11 mouse cellular contexts compared by ENCODE assay signal in the genomic region with DNA sequence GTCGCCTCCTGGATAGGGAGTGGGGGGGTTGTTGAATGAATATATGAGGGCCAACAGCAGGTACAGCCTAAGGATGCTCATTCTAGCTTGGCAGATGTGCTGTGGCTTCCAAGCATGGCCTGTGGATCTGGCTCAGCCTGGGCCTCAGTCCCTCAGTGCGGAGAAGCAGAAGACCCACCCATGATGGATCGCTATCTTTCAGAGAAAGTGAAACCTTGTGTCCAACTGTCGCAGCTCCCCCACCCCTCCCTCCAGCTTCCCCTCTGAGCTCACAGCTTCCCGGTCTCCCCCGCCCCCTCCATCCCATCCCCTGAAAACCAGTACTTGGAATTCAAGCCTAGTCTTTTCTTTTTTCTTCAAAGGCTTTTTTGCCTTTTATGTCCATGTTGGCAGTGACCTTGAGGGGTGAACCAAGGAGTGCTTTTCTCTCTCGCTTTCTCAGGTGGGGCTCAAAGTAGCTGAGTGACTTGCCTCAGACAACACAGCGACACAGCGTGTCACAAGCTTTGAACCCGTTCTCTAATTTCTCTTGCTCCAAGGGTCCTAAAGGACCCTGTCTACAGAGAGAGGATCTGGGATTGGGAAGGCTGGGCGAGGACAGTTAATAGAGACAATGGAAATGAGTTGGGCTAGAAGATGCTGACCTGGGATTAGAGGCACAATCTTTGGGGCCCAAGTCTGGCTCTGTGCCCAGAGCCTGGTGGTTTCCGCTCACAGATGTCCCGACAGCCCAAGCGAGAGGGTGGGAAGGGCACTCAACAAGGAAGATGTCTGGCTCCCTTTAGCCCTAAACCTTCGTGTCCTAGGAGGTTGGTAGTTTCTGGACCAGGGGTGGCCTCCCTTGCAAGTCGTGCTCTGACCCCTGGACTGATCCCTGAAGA. TPM values are rescaled to one million over a fixed set of nuclear protein-coding genes. Genes with fewer than 3 reads are reported as not detected.
DNase-seq lines count a peak whose midpoint lies in the region; ATAC-seq and TF ChIP-seq lines count a peak whose summit lies in the region.
"Had no signal": no experiment of that assay in that cellular context is flagged by ENCODE, and none has a peak within 500 bp of the region (broad histone marks: within the 10 kb centered on the region; RNA-seq: fewer than 3 reads in every experiment).

Gene Osm (plus strand): TSS at position 756 of the 881 bp plus-strand sequence.

- 79% methylated on average over 16 of the region's 16 CpGs for WGBS in embryonic facial prominence, embryonic 10.5 days

- no peaks in the 10 kb centered on the region for H3K36me3 ChIP-seq in E14TG2a.4 (ENCODE audit: insufficient read depth, low read length)
- H3K36me3 ChIP-seq in embryonic facial prominence, embryonic 10.5 days (replicated peaks) = no peaks in the 10 kb centered on the region
- H3K36me3 ChIP-seq: kidney, embryonic 15.5 days; limb, embryonic 12.5 days had no signal

- peaks cover 36% of the 10 kb centered on the region for H3K27me3 ChIP-seq in E14TG2a.4 (ENCODE audit: insufficient read depth, low read length)
- no peaks in the 10 kb centered on the region for H3K27me3 ChIP-seq in embryonic facial prominence, embryonic 10.5 days (replicated peaks; ENCODE audit: low read depth, poor library complexity, severe bottlenecking)
- H3K27me3 ChIP-seq: kidney, embryonic 15.5 days; limb, embryonic 12.5 days had no signal

- no peak within 1 kb of the TSS for H3K27ac ChIP-seq in embryonic facial prominence, embryonic 10.5 days (replicated peaks)
- H3K27ac ChIP-seq: kidney, embryonic 15.5 days; limb, embryonic 12.5 days had no signal

- no peak for TF ChIP-seq CTCF in E14TG2a.4 (conservative IDR thresholded peaks at IDR 0.05; ENCODE audit: low read length)

- DNase-seq in 416B (ENCODE audit: low read depth) = peak; percentile 94
- DNase-seq in naive thymus-derived CD4-positive, alpha-beta T cell, adult 2 months (ENCODE audit: low read depth) = peak; percentile 79
- no peak for DNase-seq in layer of hippocampus, postnatal 36 days
- DNase-seq in embryonic facial prominence, embryonic 10.5 days (ENCODE audit: low spot score) = no peak
- DNase-seq in adrenal gland, postnatal 25 days = no peak
- no peak for DNase-seq in kidney, adult 11 months
- DNase-seq: gastrocnemius, postnatal 25 days had no signal

- H3K4me1 ChIP-seq in E14TG2a.4 (replicated peaks; ENCODE audit: low read depth, low read length) = peaks cover 75% of the 10 kb centered on the region
- H3K4me1 ChIP-seq in embryonic facial prominence, embryonic 10.5 days = no peaks in the 10 kb centered on the region; the same call in 1 of the 2 replicates
- H3K4me1 ChIP-seq: kidney, embryonic 15.5 days; limb, embryonic 12.5 days had no signal

- ATAC-seq in granulocyte monocyte progenitor cell, adult 5-6 weeks (replicated peaks; ENCODE audit: poor library complexity, severe bottlenecking) = peak; percentile 4; the same call in 1 of the 2 replicates

- no peaks in the 10 kb centered on the region for H3K9me3 ChIP-seq in E14TG2a.4 (ENCODE audit: low read length)
- no peaks in the 10 kb centered on the region for H3K9me3 ChIP-seq in embryonic facial prominence, embryonic 10.5 days
- H3K9me3 ChIP-seq: kidney, embryonic 15.5 days; limb, embryonic 12.5 days had no signal

- peak within 1 kb of the TSS; percentile 59 for H3K4me3 ChIP-seq in E14TG2a.4 (replicated peaks; ENCODE audit: low read length)
- no peak within 1 kb of the TSS for H3K4me3 ChIP-seq in embryonic facial prominence, embryonic 10.5 days
- H3K4me3 ChIP-seq: kidney, embryonic 15.5 days; limb, embryonic 12.5 days had no signal

RNA-seq across cellular contexts. Expression of gene Osm, which starts in this region (rescaled TPM):
- total RNA-seq in granulocyte monocyte progenitor cell, adult 5-6 weeks (2014; fragmentation: Nextera tagmentation) = 6.4 and 10.8 TPM in 2 replicates
- total RNA-seq in granulocyte monocyte progenitor cell, adult 5-6 weeks (2017) = 16.6 and 18.9 TPM in 2 replicates
- total RNA-seq in layer of hippocampus, postnatal 36 days (2021) = not detected
- not detected in 2 replicates for polyA plus RNA-seq in embryonic facial prominence, embryonic 10.5 days (2016; fragmentation: Nextera tagmentation; extraction: Ambion mirVana)
- total RNA-seq in adrenal gland, postnatal 25 days (2021) = not detected in 2 replicates
- total RNA-seq: gastrocnemius, postnatal 25 days had no signal
- polyA plus RNA-seq: kidney, embryonic 15.5 days; limb, embryonic 12.5 days had no signal

Comparison
In these comparisons a context has a peak if more than half of its experiments do, and no peak if none do; other contexts are left out.
1. DNase-seq: peak in 416B (single experiment) and naive thymus-derived CD4-positive, alpha-beta T cell, adult 2 months (single experiment); none in layer of hippocampus, postnatal 36 days (0 of 2), embryonic facial prominence, embryonic 10.5 days (single experiment), adrenal gland, postnatal 25 days (single experiment) and kidney, adult 11 months (single experiment).